ENCODE assay signal across 7 mouse cellular contexts in genomic region chr4:124861283-124862188, GRCm38 (mm10). TPM values are rescaled to one million over a fixed set of nuclear protein-coding genes. Genes with fewer than 3 reads are reported as not detected.
DNase-seq lines count a peak whose midpoint lies in the region; ATAC-seq and TF ChIP-seq lines count a peak whose summit lies in the region.

Gene Maneal (minus strand): TSS chr4:124862171.

- no peak for TF ChIP-seq CTCF in left cerebral cortex, adult 2 months (IDR thresholded peaks at IDR 0.05)

- peak within 1 kb of the TSS; percentile 80 for H3K4me3 ChIP-seq in left cerebral cortex, adult 2 months
- peak within 1 kb of the TSS; percentile 74 for H3K4me3 ChIP-seq in hindbrain, embryonic 10.5 days
- peak within 1 kb of the TSS; percentile 35 for H3K4me3 ChIP-seq in liver, embryonic 12.5 days
- peak within 1 kb of the TSS; percentile 50 for H3K4me3 ChIP-seq in stomach, embryonic 16.5 days (replicated peaks; ENCODE audit: low read length)

- no peak within 1 kb of the TSS for H3K9ac ChIP-seq in liver, embryonic 12.5 days
- peak within 1 kb of the TSS; percentile 61 for H3K9ac ChIP-seq in stomach, embryonic 16.5 days (ENCODE audit: low read length)

- intact Hi-C loops in left cerebral cortex, adult 2 months (cut with DNase I) = loop anchor here (1.0 to 5.0 kb wide), 2 partner anchors 11 to 1186 kb away; partner anchors contain the start of genes Mrps15 and Yrdc

- 2% methylated on average over 77 of the region's 77 CpGs for WGBS in hindbrain, embryonic 10.5 days
- 5% methylated on average over 65 of the region's 77 CpGs for WGBS in liver, embryonic 12.5 days (ENCODE audit: insufficient replicate concordance)
- WGBS in stomach, embryonic 16.5 days = 3% methylated on average over 67 of the region's 77 CpGs

- H3K9me3 ChIP-seq in hindbrain, embryonic 10.5 days = no peaks in the 10 kb centered on the region
- no peaks in the 10 kb centered on the region for H3K9me3 ChIP-seq in liver, embryonic 12.5 days (replicated peaks)
- H3K9me3 ChIP-seq in stomach, embryonic 16.5 days (replicated peaks; ENCODE audit: control insufficient read depth, low read length) = no peaks in the 10 kb centered on the region

- H3K36me3 ChIP-seq in hindbrain, embryonic 10.5 days = peaks cover 27% of the 10 kb centered on the region
- peaks cover 8% of the 10 kb centered on the region for H3K36me3 ChIP-seq in liver, embryonic 12.5 days
- H3K36me3 ChIP-seq in stomach, embryonic 16.5 days (ENCODE audit: control insufficient read depth, insufficient read depth, low read length) = 0 out of 2 replicates have a peak, but pooled peaks cover 3% of the 10 kb centered on the region

- ATAC-seq in liver, embryonic 12.5 days = no peak
- peak; percentile 22; the same call in 1 of the 2 replicates for ATAC-seq in stomach, embryonic 16.5 days (ENCODE audit: insufficient read depth, low FRiP score)

- H3K27ac ChIP-seq in left cerebral cortex, adult 2 months = peak within 1 kb of the TSS; percentile 90
- peak within 1 kb of the TSS; percentile 88 for H3K27ac ChIP-seq in hindbrain, embryonic 10.5 days
- no peak within 1 kb of the TSS for H3K27ac ChIP-seq in liver, embryonic 12.5 days
- no peak within 1 kb of the TSS for H3K27ac ChIP-seq in stomach, embryonic 16.5 days (ENCODE audit: low read length)

- H3K4me2 ChIP-seq in liver, embryonic 12.5 days = peak within 1 kb of the TSS; percentile 59
- peak within 1 kb of the TSS; percentile 67 for H3K4me2 ChIP-seq in stomach, embryonic 16.5 days (ENCODE audit: low read depth, low read length)

- DNase-seq in left cerebral cortex, adult 2 months (ENCODE audit: extremely low spot score in 1 of 2, low spot score in 2 of 2) = no peak
- DNase-seq in left cerebral cortex, adult 11 months (ENCODE audit: low spot score) = no peak
- DNase-seq in embryo, embryonic 10.5 days (ENCODE audit: low spot score) = peak; percentile 26
- DNase-seq in hindbrain, embryonic 10.5 days (ENCODE audit: low spot score) = peak; percentile 38
- DNase-seq in thymus, postnatal 36 days = no peak

- peaks cover 34% of the 10 kb centered on the region for H3K27me3 ChIP-seq in hindbrain, embryonic 10.5 days (ENCODE audit: insufficient read depth, poor library complexity, severe bottlenecking)
- peaks cover 56% of the 10 kb centered on the region for H3K27me3 ChIP-seq in liver, embryonic 12.5 days (replicated peaks)
- H3K27me3 ChIP-seq in stomach, embryonic 16.5 days (ENCODE audit: control insufficient read depth, insufficient read depth, low read length) = peaks cover 25% of the 10 kb centered on the region

- H3K4me1 ChIP-seq in hindbrain, embryonic 10.5 days (replicated peaks) = peaks cover 30% of the 10 kb centered on the region
- no peaks in the 10 kb centered on the region; the same call in 1 of the 2 replicates for H3K4me1 ChIP-seq in liver, embryonic 12.5 days
- H3K4me1 ChIP-seq in stomach, embryonic 16.5 days (ENCODE audit: control insufficient read depth, insufficient read depth, low read length) = peaks cover 5% of the 10 kb centered on the region; the same call in 1 of the 2 replicates

RNA-seq across cellular contexts. Expression of gene Maneal, which starts in this region (rescaled TPM):
- 10 to 100 TPM; 53.7 to 55.3 TPM for total RNA-seq in left cerebral cortex, adult 2 months (2021)
- polyA plus RNA-seq in hindbrain, embryonic 10.5 days (2016; fragmentation: Nextera tagmentation; extraction: Ambion mirVana) = 3.7 and 8.8 TPM in 2 replicates
- 0.06 and 0.08 TPM in 2 replicates for polyA plus RNA-seq in liver, embryonic 12.5 days (2016; fragmentation: Nextera tagmentation; extraction: Ambion mirVana)
- 0.41 and 0.59 TPM in 2 replicates for polyA plus RNA-seq in stomach, embryonic 16.5 days (2015; fragmentation: Nextera tagmentation; extraction: Ambion mirVana)

Comparison
In these comparisons a context has a peak if more than half of its experiments do, and no peak if none do; other contexts are left out.
1. Peak in ATAC-seq, H3K4me3 ChIP-seq, H3K9ac ChIP-seq and H3K4me2 ChIP-seq in stomach, embryonic 16.5 days; RNA of the gene not detected or under 1 TPM.
2. DNase-seq: peak in embryo, embryonic 10.5 days (single experiment) and hindbrain, embryonic 10.5 days (single experiment); none in left cerebral cortex, adult 2 months (0 of 2), left cerebral cortex, adult 11 months (single experiment) and thymus, postnatal 36 days (0 of 2).
3. H3K27ac ChIP-seq: peak in left cerebral cortex, adult 2 months (single experiment) and hindbrain, embryonic 10.5 days (single experiment); none in liver, embryonic 12.5 days (single experiment) and stomach, embryonic 16.5 days (single experiment).
4. Peak in every context shown above with its lines, with median percentiles within 50 percentile points of each other: H3K4me3 ChIP-seq.